Mouse (Mus musculus) cerebellum, adult 9-10 months (tissue): Measurements from ENCODE around the gene Lrrc74a.

ENCODE experiments used
- DNase-seq: peaks from one replicate; pipeline ENCODE4 v3.0.0; 2022

Lrrc74a gene

GRCm38 (mm10) chr12:86804857-86805256 is 70.7 kb downstream of the Lrrc74a start:
- no peak for DNase-seq

DNA sequence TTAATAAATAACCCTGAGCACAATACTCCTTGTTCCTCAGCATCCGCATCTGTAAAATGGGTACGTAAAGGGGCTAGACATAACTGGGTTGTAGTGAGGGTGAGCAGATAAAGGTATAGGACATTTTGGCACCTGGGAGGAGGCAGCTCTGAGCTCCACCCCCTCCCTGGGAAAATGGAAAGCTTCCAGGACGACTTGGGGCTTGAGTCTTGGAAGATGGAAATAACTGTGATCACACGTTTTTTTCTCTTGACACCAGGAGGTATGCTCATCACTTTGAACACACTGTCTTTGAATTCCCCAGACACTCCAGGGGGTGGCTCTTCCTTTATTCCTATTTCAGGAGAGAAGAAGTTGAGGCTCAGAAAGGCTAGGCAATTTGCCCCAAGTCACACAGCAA is 71.1 kb downstream of the Lrrc74a start:
- DNase-seq = peak; percentile 75

GRCm38 (mm10) chr12:86806031-86806922 is 72.1 kb downstream of the Lrrc74a start:
- peak; percentile 81 for DNase-seq

- DNase-seq = no peak
Observed at GRCm38 (mm10) chr12:86806923-86807794, 73.0 kb downstream of the Lrrc74a start.

GRCm38 (mm10) chr12:86807795-86808128 is 73.6 kb downstream of the Lrrc74a start:
- no peak for DNase-seq

- no peak for DNase-seq
Observed at GRCm38 (mm10) chr12:86808856-86809255, 74.7 kb downstream of the Lrrc74a start.

GRCm38 (mm10) chr12:86810040-86810439 is 75.9 kb downstream of the Lrrc74a start:
- DNase-seq = no peak

DNA sequence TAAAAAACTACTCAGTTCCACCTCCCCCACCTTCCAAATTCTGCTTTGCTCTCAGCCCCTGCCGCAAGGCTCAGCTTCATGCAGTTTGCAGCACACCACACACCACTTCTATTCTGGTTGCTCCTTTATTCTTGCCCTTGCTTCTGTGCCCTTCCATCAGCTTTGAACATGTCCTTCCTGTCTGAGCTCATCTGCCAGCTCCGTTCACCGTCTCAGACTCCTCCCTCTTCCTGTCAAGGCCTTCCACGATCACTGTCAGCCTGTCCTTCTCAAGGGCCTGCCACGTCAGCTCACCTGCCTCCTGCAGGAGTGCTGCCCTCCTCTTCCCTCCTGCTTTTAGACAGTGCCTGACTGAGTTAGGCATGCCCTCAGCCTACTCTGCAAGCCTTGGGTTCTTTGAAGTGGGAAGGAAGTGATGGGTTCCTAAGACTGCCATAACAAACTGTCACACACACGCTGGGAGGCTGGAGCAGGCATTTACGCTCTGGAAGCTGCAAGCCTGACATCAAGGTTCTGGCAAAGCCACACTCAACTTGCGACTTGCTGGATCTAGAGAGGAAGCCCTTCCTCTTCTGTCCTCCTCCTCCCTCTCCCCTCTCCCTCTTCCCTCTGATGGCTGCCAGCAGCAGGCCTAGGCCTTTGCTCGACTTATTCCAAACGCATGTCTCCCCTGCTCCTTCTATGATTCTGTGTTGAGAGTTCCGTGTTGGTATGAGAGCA is 76.7 kb downstream of the Lrrc74a start:
- no peak for DNase-seq

DNA sequence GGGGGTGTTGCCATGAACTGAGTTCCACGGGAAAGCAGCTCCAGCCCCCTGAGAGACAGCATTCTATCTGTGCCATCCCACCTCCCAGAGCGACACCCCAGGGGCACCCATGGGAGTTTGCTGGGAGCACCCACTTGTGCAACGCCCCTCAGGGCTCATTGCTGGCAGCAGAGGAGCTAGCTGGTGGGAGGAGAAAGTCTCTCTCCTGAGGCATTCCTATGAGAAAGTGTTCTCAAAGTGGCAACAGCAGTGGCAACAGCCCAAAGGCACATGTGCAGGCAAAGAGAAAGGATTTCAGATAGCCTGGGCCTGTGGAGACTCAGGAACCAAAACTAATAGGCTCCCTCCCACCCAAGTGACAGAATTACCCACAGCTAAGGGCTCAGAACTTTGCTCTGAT is 78.6 kb downstream of the Lrrc74a start:
- DNase-seq = no peak
